Mouse (Mus musculus) liver, embryonic 15.5 days (tissue): ENCODE measurements around the gene Miga2. TPM values are rescaled to one million over a fixed set of nuclear protein-coding genes. Genes with fewer than 3 reads are reported as not detected.

Source experiments
- ATAC-seq: fragments of 200-750 bp; cut with Nextera tagmentation; 2 replicates; pipeline ENCODE4 v1.8.0; 2017; ENCODE audit warnings: moderate number of reproducible peaks, mild to moderate bottlenecking, moderate library complexity; ENCODE audit not compliant: insufficient read depth
- H3K27ac ChIP-seq: fragments of 300-500 bp; sonication (generic); replicated peaks from 2 replicates; pipeline ENCODE4 v1.5.1; 2015; ENCODE audit warnings: mild to moderate bottlenecking, inconsistent platforms
- H3K27me3 ChIP-seq: fragments of 300-500 bp; sonication (generic); 2 replicates; pipeline ENCODE4 v1.6.1; 2015; ENCODE audit warnings: mild to moderate bottlenecking, inconsistent platforms
- H3K36me3 ChIP-seq: fragments of 300-500 bp; sonication (generic); replicated peaks from 2 replicates; pipeline ENCODE4 v1.6.1; 2015; ENCODE audit warnings: moderate library complexity, mild to moderate bottlenecking, inconsistent platforms
- H3K4me1 ChIP-seq: fragments of 300-500 bp; sonication (generic); replicated peaks from 2 replicates; pipeline ENCODE4 v1.6.1; 2015; ENCODE audit warnings: inconsistent platforms
- H3K4me2 ChIP-seq: fragments of 300-500 bp; sonication (generic); 2 replicates; pipeline ENCODE4 v1.6.1; 2015; ENCODE audit warnings: moderate library complexity, mild to moderate bottlenecking, inconsistent platforms
- H3K4me3 ChIP-seq: fragments of 300-500 bp; sonication (generic); replicated peaks from 2 replicates; pipeline ENCODE4 v1.5.1; 2015; ENCODE audit warnings: mild to moderate bottlenecking, inconsistent platforms
- H3K9ac ChIP-seq: fragments of 300-500 bp; sonication (generic); 2 replicates; pipeline ENCODE4 v1.6.1; 2015; ENCODE audit warnings: moderate library complexity, mild to moderate bottlenecking, inconsistent platforms
- H3K9me3 ChIP-seq: fragments of 300-500 bp; sonication (generic); replicated peaks from 2 replicates; pipeline ENCODE4 v1.6.1; 2016; ENCODE audit warnings: inconsistent platforms
- WGBS: fragments of 180-500 bp; shearing (Covaris S2); methylation state at CpG from one replicate; pipeline ENCODE4 v1.1.7; 2015; ENCODE audit warnings: mixed read lengths; ENCODE audit not compliant: insufficient replicate concordance; 5-methylcytosine and 5-hydroxymethylcytosine counted together
- polyA plus RNA-seq: library from polyadenylated mRNA; unstranded; fragments of >200 nt; fragmentation: Nextera tagmentation; extraction: Ambion mirVana; gene quantifications from 2 replicates; pipeline ENCODE4 v1.2.1, GENCODE M21; 2015

Gene Miga2
- 7.5 and 7.7 TPM in 2 replicates for polyA plus RNA-seq

DNA sequence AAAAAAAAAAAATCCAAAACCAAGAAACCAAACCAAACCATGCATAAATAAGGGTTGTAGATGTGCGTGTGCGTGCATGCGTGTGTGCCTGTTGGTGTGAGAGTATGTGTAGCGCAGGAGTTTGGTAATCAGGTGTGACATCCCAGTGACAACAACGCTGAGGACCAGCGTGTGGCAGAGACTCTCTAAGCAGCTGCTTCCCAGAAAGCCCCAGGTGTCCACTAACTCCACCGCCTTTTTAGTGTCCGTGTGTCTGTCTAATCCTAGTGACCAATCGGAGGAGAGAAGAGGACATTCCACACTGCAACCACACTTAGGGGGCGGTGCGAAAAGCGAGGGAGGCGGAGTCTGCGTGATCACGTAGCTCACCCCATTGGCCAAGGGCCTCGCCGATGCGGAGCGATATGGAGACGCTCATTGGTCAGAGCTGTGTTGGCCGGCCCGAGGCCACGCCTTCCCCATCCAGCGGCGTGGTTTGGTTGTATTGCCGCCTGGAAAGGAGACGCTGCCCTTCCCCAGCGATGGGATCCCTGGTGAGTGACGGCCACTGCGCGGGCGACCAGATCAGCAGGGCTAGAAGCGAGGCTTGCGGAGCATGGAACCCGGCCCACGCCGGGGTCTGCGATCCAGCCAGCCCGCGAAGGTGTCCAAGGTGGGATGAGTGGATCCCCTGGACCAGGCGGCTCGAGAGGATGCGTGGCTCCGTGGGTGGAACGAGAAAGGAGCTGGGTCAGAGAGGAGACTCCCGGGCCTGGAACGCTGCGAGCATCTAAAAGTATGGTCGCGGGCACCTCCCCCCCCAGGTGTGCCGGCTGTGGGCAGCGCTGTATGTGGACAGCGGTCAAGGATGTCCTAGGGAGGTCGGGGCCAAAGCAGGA, at the start of gene Miga2:
Gene Miga2, plus strand, starts transcription at position 461 of the 878 bp plus-strand sequence.
- Histone ChIP-seq H3K4me1 (peaks cover 27% of the 10 kb centered on the region), H3K36me3 (peaks cover 16% of the 10 kb centered on the region), H3K4me2 (peak within 1 kb of the TSS; percentile 93), H3K9me3 (no peaks in the 10 kb centered on the region), H3K9ac (peak within 1 kb of the TSS; percentile 81), H3K4me3 (peak within 1 kb of the TSS; percentile 83), H3K27me3 (no peaks in the 10 kb centered on the region), H3K27ac (peak within 1 kb of the TSS; percentile 65)
- ATAC-seq: peak; percentile 94
- WGBS: under 1% methylated on average over 54 of the region's 54 CpGs

DNA sequence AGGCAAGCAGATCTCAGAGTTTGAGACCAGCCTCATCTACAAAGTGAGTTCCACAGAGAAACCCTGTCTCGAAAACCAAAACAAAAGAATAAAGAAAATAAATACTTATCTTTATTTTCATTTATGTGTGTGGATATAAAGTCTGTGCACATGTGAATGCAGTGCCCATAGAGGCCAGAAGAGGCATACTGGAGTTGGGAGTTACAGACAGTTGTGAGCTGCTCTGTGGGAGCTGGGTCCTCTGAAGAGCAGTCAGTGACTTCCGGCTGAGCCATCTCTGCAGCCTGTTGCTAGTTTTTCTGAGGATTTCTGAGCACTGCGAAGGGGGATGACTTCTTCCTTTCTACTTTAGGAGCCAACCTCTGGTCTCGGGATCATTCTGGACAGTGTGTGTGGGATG, 47.9 kb upstream of the Miga2 start:
- no peak overlapping the region for H3K4me2 ChIP-seq
- H3K9ac ChIP-seq: no peak overlapping the region
- no peak for ATAC-seq
- H3K27me3 ChIP-seq: no peaks in the 10 kb centered on the region
- no peaks in the 10 kb centered on the region for H3K9me3 ChIP-seq
- H3K4me1 ChIP-seq: no peaks in the 10 kb centered on the region
- H3K4me3 ChIP-seq: no peak overlapping the region
- H3K27ac ChIP-seq: no peak overlapping the region
- peaks cover 93% of the 10 kb centered on the region for H3K36me3 ChIP-seq
- WGBS: 76% methylated on average over 4 of the region's 4 CpGs

DNA sequence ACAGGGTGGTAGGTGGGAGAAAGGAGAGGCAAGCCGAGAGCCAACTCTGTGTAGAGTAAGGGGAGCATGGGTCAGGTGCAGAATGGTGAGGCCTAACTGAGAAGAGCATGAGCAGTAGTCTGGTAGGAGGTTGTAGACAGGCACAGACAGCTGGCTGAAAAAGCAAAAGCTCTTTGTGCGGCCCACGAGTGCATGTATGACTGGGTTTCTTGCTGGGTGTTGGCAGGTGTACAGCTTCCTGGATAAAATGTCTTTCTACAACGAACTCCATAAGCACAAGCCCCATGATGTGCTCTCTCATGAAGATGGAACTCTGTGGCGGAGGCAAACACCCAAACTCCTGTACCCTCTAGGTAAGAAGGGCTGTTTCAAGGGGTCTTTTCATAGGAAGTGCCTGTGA, 47.1 kb upstream of the Miga2 start:
- ATAC-seq: no peak
- Histone ChIP-seq H3K27ac (no peak overlapping the region), H3K27me3 (no peaks in the 10 kb centered on the region), H3K4me2 (no peak overlapping the region), H3K36me3 (peaks cover 95% of the 10 kb centered on the region), H3K9me3 (no peaks in the 10 kb centered on the region), H3K4me1 (no peaks in the 10 kb centered on the region), H3K9ac (no peak overlapping the region), H3K4me3 (no peak overlapping the region)
- 82% methylated on average over 5 of the region's 5 CpGs for WGBS

DNA sequence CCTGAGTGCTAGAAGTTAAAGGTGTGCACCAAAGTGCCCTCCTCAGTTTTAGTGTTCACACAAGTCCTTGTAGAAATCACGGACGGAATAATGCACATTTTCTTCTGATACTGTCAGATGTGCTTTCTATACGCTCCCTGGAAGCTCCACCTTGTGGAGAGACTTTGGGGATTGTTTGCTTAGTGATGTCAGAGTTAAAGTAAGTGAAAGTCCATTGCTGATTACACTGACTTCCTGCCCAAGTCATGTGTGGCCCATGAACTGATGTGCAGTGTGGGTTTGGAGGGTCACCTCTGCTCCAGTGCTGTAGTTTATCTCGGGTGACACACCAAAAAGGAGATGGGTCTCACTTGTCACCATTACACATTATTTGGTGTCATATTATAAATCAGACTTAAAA, 44.8 kb upstream of the Miga2 start:
- H3K4me2 ChIP-seq: no peak overlapping the region
- no peaks in the 10 kb centered on the region for H3K27me3 ChIP-seq
- WGBS: 64% methylated on average over 4 of the region's 4 CpGs
- H3K9me3 ChIP-seq: no peaks in the 10 kb centered on the region
- H3K27ac ChIP-seq: peak overlapping the region; percentile 54; the same call in 1 of the 2 replicates
- H3K36me3 ChIP-seq: peaks cover 95% of the 10 kb centered on the region
- H3K9ac ChIP-seq: no peak overlapping the region
- H3K4me1 ChIP-seq: no peaks in the 10 kb centered on the region
- peak; percentile 70 for ATAC-seq
- no peak overlapping the region for H3K4me3 ChIP-seq

DNA sequence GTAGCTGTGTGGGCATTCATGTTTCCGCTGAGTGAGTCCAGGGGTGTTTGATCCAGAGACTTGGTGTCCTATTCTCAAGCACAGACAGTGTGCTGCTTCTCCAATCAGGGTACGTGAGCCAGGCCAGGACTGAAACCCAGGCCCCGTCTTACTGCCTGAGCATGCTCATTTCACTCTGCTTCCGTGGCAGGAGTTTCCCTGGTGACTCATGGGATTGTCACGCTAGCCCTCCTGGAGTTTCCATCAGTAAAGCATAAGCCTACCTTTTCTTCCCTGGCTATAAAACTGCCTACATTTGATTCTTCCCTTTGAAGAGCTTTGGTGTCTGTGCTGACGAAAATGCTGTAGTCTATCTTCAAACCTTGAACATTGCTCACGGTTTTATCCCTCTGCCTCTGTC, 40.9 kb upstream of the Miga2 start:
- WGBS: 79% methylated on average over 7 of the region's 7 CpGs
- Histone ChIP-seq H3K4me1 (no peaks in the 10 kb centered on the region), H3K27me3 (no peaks in the 10 kb centered on the region), H3K9me3 (no peaks in the 10 kb centered on the region), H3K27ac (no peak overlapping the region), H3K4me2 (no peak overlapping the region), H3K36me3 (peaks cover 94% of the 10 kb centered on the region), H3K9ac (no peak overlapping the region), H3K4me3 (no peak overlapping the region)
- no peak for ATAC-seq

DNA sequence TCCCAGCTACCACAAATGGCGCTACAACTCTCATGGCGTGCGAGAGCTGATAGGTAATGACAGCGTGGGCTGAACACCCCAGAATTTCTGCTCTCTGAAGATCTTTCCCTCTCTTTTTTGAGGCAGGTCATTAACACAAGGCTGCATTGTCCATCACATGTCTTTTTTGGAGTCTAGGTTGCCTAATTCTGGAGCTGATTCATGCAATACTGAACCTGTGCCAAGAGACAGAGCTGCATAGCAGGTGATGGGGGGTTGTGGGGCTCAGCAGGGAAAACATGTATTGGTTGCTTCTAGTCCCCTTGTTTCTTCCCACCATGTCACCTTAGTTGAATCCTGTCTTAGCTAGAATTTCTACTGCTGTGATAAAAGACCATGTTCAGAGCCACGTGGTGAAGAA, 38.7 kb upstream of the Miga2 start:
- no peaks in the 10 kb centered on the region for H3K9me3 ChIP-seq
- H3K36me3 ChIP-seq: peaks cover 96% of the 10 kb centered on the region
- no peak overlapping the region for H3K4me3 ChIP-seq
- ATAC-seq: no peak
- no peak overlapping the region for H3K9ac ChIP-seq
- 88% methylated on average over 5 of the region's 5 CpGs for WGBS
- no peaks in the 10 kb centered on the region for H3K27me3 ChIP-seq
- H3K4me1 ChIP-seq: no peaks in the 10 kb centered on the region
- H3K4me2 ChIP-seq: no peak overlapping the region
- no peak overlapping the region for H3K27ac ChIP-seq

DNA sequence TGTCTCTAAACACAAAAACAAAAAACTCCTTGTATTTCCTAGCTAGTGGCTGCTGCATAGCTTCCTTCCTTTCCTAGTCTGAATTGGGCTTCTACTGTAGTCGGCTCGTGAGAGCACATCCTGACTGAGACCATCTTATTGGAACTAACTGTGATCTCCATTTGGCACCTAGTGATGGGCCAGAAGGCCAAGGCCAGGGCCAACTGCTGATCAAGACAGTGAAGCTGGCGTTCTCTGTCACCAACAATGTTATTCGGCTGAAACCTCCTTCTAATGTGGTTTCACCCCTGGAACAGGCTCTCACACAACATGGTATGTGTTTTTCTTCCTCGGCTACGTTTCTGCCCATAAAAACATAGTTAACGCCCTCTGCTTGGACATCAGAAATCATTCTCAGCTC, 36.8 kb upstream of the Miga2 start:
- ATAC-seq: no peak
- H3K36me3 ChIP-seq: peaks cover 96% of the 10 kb centered on the region
- WGBS: 77% methylated on average over 7 of the region's 7 CpGs
- H3K27me3 ChIP-seq: no peaks in the 10 kb centered on the region
- no peak overlapping the region for H3K27ac ChIP-seq
- no peaks in the 10 kb centered on the region for H3K4me1 ChIP-seq
- no peaks in the 10 kb centered on the region for H3K9me3 ChIP-seq
- H3K9ac ChIP-seq: no peak overlapping the region
- H3K4me2 ChIP-seq: no peak overlapping the region
- H3K4me3 ChIP-seq: no peak overlapping the region

DNA sequence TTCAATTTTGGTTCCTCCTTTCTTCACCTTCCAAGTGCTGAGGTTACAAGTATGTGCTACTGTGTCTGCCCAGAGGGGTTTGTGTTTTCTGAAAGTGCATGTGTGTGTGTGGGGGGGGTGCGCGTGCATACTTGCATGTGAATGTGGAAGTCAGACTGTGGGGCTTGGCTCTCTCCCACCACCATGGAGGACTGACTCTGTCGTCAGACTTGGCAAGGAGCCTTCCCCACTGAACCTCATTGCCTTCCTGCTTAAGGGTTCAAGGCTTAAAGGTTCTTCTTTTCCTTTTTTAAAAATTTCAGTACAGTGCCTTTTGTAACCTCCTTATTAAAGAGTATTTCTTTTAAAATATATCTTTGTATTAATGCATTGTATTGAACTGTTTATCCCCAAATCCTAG, 35.2 kb upstream of the Miga2 start:
- Histone ChIP-seq H3K36me3 (peaks cover 96% of the 10 kb centered on the region), H3K4me1 (no peaks in the 10 kb centered on the region)

DNA sequence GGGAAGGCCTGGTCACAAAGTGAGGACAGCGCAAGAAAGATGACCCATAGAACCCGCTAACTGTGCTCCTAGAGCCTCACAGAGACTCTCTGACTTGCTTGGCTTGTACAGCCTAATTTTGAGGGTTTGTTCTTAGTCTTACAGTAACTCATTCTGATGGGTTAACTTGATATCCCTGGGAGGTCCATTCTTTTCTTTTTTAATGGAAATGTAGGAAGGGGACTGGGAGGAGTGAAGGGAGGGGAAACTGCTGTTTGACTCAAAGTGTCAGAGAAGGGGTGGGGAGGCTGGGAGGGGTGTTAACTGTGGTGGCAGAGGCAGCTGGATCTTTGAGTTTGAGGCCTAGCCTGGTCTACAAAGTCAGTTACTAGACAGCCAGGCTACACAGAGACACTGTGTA, 28.7 kb upstream of the Miga2 start:
- H3K4me1 ChIP-seq: no peaks in the 10 kb centered on the region
- H3K4me3 ChIP-seq: no peak overlapping the region
- no peak overlapping the region for H3K27ac ChIP-seq
- H3K9ac ChIP-seq: no peak overlapping the region
- no peaks in the 10 kb centered on the region for H3K27me3 ChIP-seq
- 85% methylated on average over 2 of the region's 2 CpGs for WGBS
- peaks cover 96% of the 10 kb centered on the region for H3K36me3 ChIP-seq
- H3K4me2 ChIP-seq: no peak overlapping the region
- H3K9me3 ChIP-seq: no peaks in the 10 kb centered on the region
- ATAC-seq: no peak

More for the DNA sequence above, 35.2 kb upstream of the Miga2 start:
- no peak for ATAC-seq
- Histone ChIP-seq H3K27me3 (no peaks in the 10 kb centered on the region), H3K9me3 (no peaks in the 10 kb centered on the region), H3K4me3 (no peak overlapping the region), H3K27ac (no peak overlapping the region), H3K9ac (no peak overlapping the region), H3K4me2 (no peak overlapping the region)
- 79% methylated on average over 3 of the region's 3 CpGs for WGBS

DNA sequence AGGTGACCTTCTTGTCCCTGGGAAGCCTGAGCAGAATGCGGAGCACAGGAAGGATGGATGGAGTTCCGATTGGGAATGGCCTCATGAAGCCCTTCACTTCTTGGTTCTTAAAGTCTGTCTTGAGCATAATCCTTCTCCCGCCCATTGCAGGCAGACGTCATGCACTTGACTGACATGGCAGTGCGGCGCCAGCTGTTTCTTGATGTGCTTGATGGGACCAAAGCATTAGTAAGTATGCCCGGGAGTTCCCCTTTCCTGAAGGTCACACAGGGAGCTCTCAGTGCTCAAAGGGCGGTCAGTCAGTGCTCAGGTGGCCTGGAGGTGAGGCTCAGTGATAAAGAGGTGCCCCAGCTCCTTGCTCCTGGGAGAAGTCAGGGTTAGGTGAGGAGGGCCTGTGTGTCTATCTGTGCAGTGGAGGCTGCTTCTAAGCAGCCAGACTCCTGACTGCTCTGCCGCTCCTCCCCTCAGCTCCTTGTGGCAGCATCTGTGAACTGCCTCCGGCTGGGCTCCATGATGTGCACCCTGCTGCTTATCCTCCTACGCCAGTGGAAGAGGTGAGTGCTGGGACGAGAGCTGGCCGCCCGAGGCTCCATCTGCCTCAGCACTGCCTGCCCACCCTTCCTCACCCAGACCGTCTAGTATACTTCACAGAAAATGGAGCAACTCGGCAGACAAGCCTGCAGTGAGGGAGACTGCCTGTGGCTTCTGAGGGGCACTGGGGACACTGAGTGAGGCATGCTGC, 27.7 kb upstream of the Miga2 start:
- Histone ChIP-seq H3K4me2 (no peak overlapping the region), H3K36me3 (peaks cover 96% of the 10 kb centered on the region), H3K4me3 (no peak overlapping the region), H3K9ac (no peak overlapping the region), H3K9me3 (no peaks in the 10 kb centered on the region), H3K27me3 (no peaks in the 10 kb centered on the region), H3K4me1 (no peaks in the 10 kb centered on the region), H3K27ac (no peak overlapping the region)
- 81% methylated on average over 16 of the region's 16 CpGs for WGBS
- ATAC-seq: no peak

DNA sequence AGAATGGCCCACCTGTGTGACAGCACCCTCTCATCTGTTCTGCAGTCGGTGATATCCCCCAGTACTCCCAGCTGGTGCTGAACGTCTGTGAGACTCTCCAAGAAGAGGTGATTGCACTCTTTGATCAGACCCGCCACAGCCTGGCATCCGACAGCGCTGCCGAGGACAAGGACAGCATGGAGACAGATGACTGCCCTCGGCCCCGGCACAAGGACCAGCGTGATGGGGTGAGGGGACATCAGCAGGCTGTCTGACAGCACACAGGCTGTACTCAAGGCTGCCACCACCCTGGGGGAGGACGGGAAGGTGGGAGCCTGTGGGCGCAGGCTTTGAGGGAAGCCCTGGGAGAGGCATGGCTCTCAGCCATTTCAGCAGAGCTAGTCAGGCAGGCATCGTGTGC, 26.9 kb upstream of the Miga2 start:
- WGBS: 79% methylated on average over 12 of the region's 12 CpGs

More for the DNA sequence above, 26.9 kb upstream of the Miga2 start:
- Histone ChIP-seq H3K9me3 (no peaks in the 10 kb centered on the region), H3K4me3 (no peak overlapping the region), H3K27ac (no peak overlapping the region), H3K27me3 (no peaks in the 10 kb centered on the region), H3K36me3 (peaks cover 96% of the 10 kb centered on the region), H3K4me1 (no peaks in the 10 kb centered on the region), H3K9ac (no peak overlapping the region), H3K4me2 (no peak overlapping the region)
- no peak for ATAC-seq
